Mouse (Mus musculus) limb, embryonic 11.5 days (tissue): Measurements from ENCODE around the gene Hscb. TPM values are rescaled to one million over a fixed set of nuclear protein-coding genes. Genes with fewer than 3 reads are reported as not detected.
A peak's percentile ranks its signal among the peaks of the same experiment; 100 is the strongest.
"Not testable (repeated sequence)": the region's sequence is repeated elsewhere in the genome, so short reads cannot be mapped to it uniquely, and the experiment has no call there.

ENCODE experiments used
- ATAC-seq: fragments of 200-750 bp; cut with Nextera tagmentation; 2 replicates; pipeline ENCODE4 v1.8.0; 2017; ENCODE audit warnings: low read depth; ENCODE audit not compliant: insufficient number of reproducible peaks, low FRiP score, low TSS enrichment
- DNase-seq: peaks from one replicate; pipeline ENCODE4 v3.0.0-alpha.2; 2015; ENCODE audit warnings: low spot score
- H3K27ac ChIP-seq: fragments of 300-500 bp; sonication (generic); replicated peaks from 2 replicates; pipeline ENCODE4 v1.5.1; 2014; ENCODE audit warnings: low read depth, mild to moderate bottlenecking, low read length
- H3K27me3 ChIP-seq: fragments of 300-500 bp; sonication (generic); 2 replicates; pipeline ENCODE4 v1.6.1; 2014; ENCODE audit warnings: mild to moderate bottlenecking, low read length, mixed read lengths; ENCODE audit not compliant: control insufficient read depth, insufficient read depth
- H3K36me3 ChIP-seq: fragments of 300-500 bp; sonication (generic); 2 replicates; pipeline ENCODE4 v1.6.1; 2014; ENCODE audit warnings: mild to moderate bottlenecking, low read length, moderate library complexity, mixed read lengths; ENCODE audit not compliant: control insufficient read depth, insufficient read depth
- H3K4me1 ChIP-seq: fragments of 300-500 bp; sonication (generic); 2 replicates; pipeline ENCODE4 v1.6.1; 2014; ENCODE audit warnings: low read length, mixed read lengths; ENCODE audit not compliant: control insufficient read depth, insufficient read depth
- H3K4me2 ChIP-seq: fragments of 300-500 bp; sonication (generic); 2 replicates; pipeline ENCODE4 v1.6.1; 2014; ENCODE audit warnings: low read depth, mild to moderate bottlenecking, moderate library complexity; ENCODE audit not compliant: severe bottlenecking
- H3K4me3 ChIP-seq: fragments of 300-500 bp; sonication (generic); 2 replicates; pipeline ENCODE4 v1.5.1; 2014; ENCODE audit warnings: low read depth, low read length
- H3K9ac ChIP-seq: fragments of 300-500 bp; sonication (generic); 2 replicates; pipeline ENCODE4 v1.6.1; 2014; ENCODE audit warnings: mild to moderate bottlenecking, low read length
- H3K9me3 ChIP-seq: fragments of 300-500 bp; sonication (generic); 2 replicates; pipeline ENCODE4 v1.6.1; 2016; ENCODE audit warnings: low read length; ENCODE audit not compliant: control insufficient read depth
- WGBS: fragments of 180-500 bp; shearing (Covaris S2); extraction: QIAGEN DNeasy Blood & Tissue Kit; methylation state at CpG from one replicate; pipeline ENCODE4 v1.1.7; 2014; 5-methylcytosine and 5-hydroxymethylcytosine counted together
- polyA plus RNA-seq: library from polyadenylated mRNA; unstranded; fragments of >200 nt; fragmentation: Nextera tagmentation; extraction: Ambion mirVana; gene quantifications from 2 replicates; pipeline ENCODE4 v1.2.1, GENCODE M21; 2014

Hscb gene
- polyA plus RNA-seq, 1 experiment from 2014 or later: 25.8 TPM

DNA sequence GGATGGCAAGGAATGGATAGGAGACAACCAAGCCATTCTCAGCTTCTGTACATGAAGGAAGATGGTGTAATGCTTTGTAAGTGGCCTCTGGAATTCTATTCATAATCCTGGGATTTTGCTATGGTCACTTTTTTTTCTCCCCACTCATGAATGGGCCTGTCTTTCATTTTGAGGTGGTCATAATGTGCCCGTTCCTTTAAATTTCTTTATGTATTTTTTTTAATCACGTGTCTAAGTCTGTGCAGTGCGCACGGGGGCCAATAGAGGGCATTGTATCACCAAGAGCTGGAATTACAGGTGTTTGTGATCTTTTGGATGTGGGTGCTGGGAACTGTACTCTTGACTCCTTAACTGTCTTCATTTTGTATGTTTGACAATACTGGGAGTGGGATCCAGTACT lies 888 bp upstream of the Hscb start:
- Histone ChIP-seq H3K27me3 (no peaks in the 10 kb centered on the region), H3K27ac (peak overlapping the region; percentile 48; the same call in 1 of the 2 replicates), H3K36me3 (peaks cover 10% of the 10 kb centered on the region; the same call in 1 of the 2 replicates), H3K4me2 (peak overlapping the region; percentile 57), H3K9ac (peak overlapping the region; percentile 49), H3K4me1 (no peaks in the 10 kb centered on the region; the same call in 1 of the 2 replicates), H3K4me3 (peak overlapping the region; percentile 60), H3K9me3 (no peaks in the 10 kb centered on the region)
- ATAC-seq (no peak), DNase-seq (peak; percentile 64)
- 15% methylated on average over 4 of the region's 4 CpGs for WGBS

DNA sequence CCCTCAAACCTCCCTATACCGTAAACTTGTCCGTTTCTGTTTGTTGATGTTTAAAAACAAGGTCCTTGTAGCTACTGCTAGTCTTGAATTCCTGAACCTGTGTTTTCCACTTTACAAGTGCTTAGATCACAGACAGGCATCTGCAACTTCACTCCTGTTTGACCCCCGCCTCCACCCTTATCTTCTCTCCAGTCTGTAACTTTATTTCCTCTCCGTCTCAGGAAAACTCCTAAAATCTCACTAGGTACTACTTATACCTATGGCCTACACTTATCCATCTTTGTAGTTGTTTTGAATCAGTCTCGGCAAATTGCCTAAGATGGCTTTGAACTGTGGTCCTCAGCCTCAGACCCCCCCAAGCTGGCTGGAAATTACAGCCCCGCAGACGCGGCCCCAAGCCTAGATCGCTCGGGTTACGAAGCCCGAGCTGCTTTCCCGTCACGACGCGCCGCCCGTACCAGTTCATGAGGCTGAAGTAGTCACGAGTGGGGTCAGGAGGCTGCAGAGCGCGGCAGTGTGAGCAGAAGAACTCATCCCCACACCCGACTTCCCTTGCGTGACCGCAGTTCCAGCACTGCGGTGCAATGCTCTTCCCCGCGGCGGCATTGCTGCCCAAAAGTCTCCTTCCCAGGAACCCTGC lies 419 bp downstream of the Hscb start:
- H3K4me1 ChIP-seq: no peaks in the 10 kb centered on the region; the same call in 1 of the 2 replicates
- peaks cover 3% of the 10 kb centered on the region; the same call in 1 of the 2 replicates for H3K36me3 ChIP-seq
- peak overlapping the region; percentile 60 for H3K4me3 ChIP-seq
- H3K27ac ChIP-seq: peak overlapping the region; percentile 49; the same call in 1 of the 2 replicates
- ATAC-seq: no peak; the same call in 1 of the 2 replicates
- H3K9me3 ChIP-seq: no peaks in the 10 kb centered on the region
- no peaks in the 10 kb centered on the region for H3K27me3 ChIP-seq
- H3K4me2 ChIP-seq: peak overlapping the region; percentile 54
- DNase-seq: no peak
- peak overlapping the region; percentile 67 for H3K9ac ChIP-seq
- 4% methylated on average over 28 of the region's 28 CpGs for WGBS

DNA sequence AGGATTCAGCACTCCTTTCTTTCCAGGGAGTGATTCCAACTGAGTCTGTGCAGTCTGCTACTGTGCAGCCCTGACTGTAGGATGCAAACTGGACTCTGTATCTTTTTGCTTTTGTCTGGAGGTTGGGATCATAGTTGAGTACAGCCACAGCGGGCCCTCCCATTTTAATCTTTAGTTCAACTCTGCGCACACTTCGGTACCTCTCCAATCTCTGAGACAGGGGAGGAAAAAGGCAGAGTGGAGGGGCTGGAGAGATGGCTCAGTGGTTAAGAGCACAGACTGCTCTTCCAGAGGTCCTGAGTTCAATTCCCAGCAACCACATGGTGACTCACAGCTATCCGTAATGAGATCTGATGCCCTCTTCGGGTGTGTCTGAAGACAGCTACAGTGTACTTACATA lies 1.6 kb downstream of the Hscb start:
- H3K4me3 ChIP-seq, H3K4me1 ChIP-seq, H3K36me3 ChIP-seq, H3K9me3 ChIP-seq, H3K27me3 ChIP-seq, H3K4me2 ChIP-seq, ATAC-seq, DNase-seq, H3K9ac ChIP-seq, H3K27ac ChIP-seq: not testable (repeated sequence)
- 86% methylated on average over 5 of the region's 5 CpGs for WGBS

DNA sequence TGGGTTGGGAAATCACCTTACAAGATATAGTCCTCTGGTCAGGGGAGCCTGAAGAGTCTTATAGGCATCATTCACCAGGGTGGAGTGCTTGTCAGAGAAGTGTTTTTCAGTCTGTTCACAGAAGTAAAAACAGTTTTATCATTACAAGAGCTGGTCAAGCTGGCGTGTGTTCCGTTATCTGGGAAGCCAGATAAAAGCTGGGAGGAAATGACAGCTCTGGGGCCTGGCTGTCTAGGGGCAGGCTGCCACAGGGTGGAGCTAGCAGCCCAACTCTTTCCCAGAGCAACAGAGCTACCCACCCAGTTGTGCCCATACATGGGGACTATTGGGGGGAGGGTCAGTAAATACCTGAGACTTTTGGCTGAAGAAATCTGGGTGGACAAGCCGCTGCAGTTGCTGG lies 3.6 kb downstream of the Hscb start:
- no peak overlapping the region for H3K9ac ChIP-seq
- WGBS: 28% methylated on average over 3 of the region's 3 CpGs
- DNase-seq (peak; percentile 41), ATAC-seq (no peak)
- H3K36me3 ChIP-seq: no peaks in the 10 kb centered on the region
- no peaks in the 10 kb centered on the region; the same call in 1 of the 2 replicates for H3K4me1 ChIP-seq
- H3K9me3 ChIP-seq: no peaks in the 10 kb centered on the region
- no peak overlapping the region for H3K27ac ChIP-seq
- no peak overlapping the region for H3K4me2 ChIP-seq
- H3K4me3 ChIP-seq: no peak overlapping the region
- no peaks in the 10 kb centered on the region for H3K27me3 ChIP-seq

DNA sequence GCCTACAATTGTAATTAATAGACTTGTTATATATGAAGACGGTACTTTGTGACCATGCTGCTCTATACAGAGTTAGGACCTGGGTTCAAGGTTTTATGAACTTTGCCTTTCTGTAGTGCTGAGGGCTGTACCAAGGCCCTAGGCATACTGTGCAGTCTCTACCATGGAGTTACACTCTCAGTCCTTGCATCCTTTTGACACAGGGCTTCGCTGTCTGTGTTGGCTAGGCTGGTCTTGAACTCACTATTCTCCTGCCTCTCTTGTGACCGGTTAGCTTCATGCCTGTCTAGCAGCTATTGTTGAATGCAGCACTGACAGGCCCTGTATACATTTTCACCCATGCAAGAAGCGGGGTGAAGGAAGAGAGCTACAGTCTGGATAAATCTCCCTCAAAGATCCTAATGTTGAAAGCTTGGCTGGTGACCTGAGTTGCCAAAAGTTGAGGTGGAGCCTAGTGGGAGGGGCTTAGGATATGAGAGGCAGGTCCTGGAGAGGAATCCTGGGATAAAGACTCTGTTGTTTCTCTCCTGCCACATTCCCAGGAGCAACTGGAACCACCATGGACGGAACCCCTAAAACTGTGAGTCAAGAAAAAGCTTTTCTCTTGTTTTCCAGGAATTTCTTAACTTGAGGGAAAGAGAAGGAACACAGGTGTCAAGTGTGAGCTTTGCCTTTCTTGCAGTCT lies 8.4 kb downstream of the Hscb start:
- H3K4me2 ChIP-seq: no peak overlapping the region
- no peaks in the 10 kb centered on the region for H3K36me3 ChIP-seq
- H3K9ac ChIP-seq: no peak overlapping the region
- no peak overlapping the region for H3K27ac ChIP-seq
- H3K4me1 ChIP-seq: no peaks in the 10 kb centered on the region
- ATAC-seq (no peak), DNase-seq (no peak)
- H3K4me3 ChIP-seq: no peak overlapping the region
- H3K27me3 ChIP-seq: no peaks in the 10 kb centered on the region
- WGBS: 90% methylated on average over 5 of the region's 5 CpGs
- no peaks in the 10 kb centered on the region for H3K9me3 ChIP-seq

DNA sequence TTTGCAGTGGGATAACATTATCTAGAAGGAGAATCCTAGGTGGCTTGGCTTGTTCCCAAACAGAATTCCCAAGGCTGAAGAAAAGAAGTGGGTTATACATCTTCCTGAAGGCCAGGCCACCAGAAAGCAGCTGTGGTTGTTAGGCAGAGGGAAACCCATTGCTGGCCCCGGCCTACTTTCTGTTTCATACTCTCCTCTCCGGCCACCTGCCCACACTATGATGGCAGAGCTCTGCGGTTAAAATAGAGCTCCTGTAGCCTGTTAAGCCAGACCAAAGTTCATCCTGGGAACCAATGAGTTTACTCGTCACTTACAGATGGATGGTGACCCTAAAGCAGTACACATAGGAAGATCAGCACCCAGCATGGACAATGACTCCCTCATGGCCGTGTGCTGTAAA lies 12.0 kb downstream of the Hscb start:
- no peak overlapping the region for H3K4me2 ChIP-seq
- no peaks in the 10 kb centered on the region for H3K4me1 ChIP-seq
- H3K4me3 ChIP-seq: no peak overlapping the region
- no peak for DNase-seq
- H3K9ac ChIP-seq: no peak overlapping the region
- H3K9me3 ChIP-seq: no peaks in the 10 kb centered on the region
- H3K27ac ChIP-seq: no peak overlapping the region
- no peaks in the 10 kb centered on the region for H3K27me3 ChIP-seq
- H3K36me3 ChIP-seq: no peaks in the 10 kb centered on the region
- 89% methylated on average over 5 of the region's 5 CpGs for WGBS
- no peak for ATAC-seq

DNA sequence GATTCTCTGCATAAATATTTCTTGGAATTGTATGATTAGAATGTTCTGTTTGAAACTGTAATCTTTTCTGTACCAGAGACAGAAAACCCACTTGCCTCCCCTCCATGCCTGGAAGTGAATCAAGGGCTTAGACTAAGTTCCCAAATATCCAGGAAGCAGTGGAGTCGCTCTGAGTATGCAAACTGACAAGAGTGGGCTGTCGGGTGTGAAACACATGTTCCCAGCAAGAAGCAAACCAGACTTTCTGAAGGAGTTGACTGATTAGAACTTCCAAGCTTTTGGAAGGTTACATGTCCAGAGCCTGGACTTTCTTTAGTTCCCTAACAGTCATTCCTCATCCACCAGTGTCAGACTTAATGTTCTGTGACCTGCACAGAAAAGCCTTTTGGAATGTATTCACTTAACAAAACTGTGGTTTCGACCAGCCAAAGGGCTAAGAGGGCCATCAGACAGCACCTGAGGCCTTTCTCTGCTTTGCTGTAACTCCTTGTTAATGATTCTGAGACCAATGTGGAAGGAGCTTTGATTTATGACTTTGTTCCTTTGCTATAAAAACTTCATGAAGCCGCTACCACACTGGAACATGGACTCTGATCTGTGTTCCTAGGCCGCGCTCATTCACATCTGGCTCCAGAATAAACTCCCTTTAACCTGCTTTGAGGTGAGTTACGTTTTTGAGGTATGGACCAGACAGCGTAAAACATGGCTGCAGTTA lies 12.6 kb downstream of the Hscb start:
- WGBS: 80% methylated on average over 8 of the region's 8 CpGs
- DNase-seq (no peak), ATAC-seq (no peak)

DNA sequence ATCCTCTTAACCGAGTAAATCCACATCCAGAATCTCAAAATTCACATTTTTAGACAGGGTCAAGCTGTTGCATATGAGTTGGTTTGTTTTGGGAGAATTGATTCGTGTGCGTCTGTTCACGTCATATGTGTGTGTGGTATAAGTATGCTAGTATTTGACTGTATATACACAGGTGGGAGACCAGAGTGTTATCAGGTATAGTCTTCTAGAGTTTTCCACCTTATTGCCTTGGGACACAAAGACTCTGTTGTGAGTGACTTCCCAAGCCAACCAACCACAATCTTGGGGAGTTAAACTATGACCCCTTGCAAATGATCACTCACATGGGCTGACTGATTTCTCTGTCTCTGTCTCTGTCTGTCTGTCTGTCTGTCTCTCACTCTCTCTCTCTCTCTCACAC lies 15.2 kb downstream of the Hscb start:
- Histone ChIP-seq H3K36me3 (no peaks in the 10 kb centered on the region), H3K27ac (no peak overlapping the region), H3K9me3 (no peaks in the 10 kb centered on the region), H3K27me3 (no peaks in the 10 kb centered on the region), H3K4me3 (no peak overlapping the region), H3K4me1 (no peaks in the 10 kb centered on the region), H3K9ac (no peak overlapping the region), H3K4me2 (no peak overlapping the region)
- WGBS: 81% methylated on average over 4 of the region's 4 CpGs
- DNase-seq (no peak), ATAC-seq (no peak)

More for the DNA sequence above, 12.6 kb downstream of the Hscb start:
- H3K27me3 ChIP-seq: no peaks in the 10 kb centered on the region
- no peaks in the 10 kb centered on the region for H3K36me3 ChIP-seq
- H3K9me3 ChIP-seq: no peaks in the 10 kb centered on the region
- no peak overlapping the region for H3K9ac ChIP-seq
- H3K27ac ChIP-seq: no peak overlapping the region
- no peak overlapping the region for H3K4me2 ChIP-seq
- no peak overlapping the region for H3K4me3 ChIP-seq
- H3K4me1 ChIP-seq: no peaks in the 10 kb centered on the region
